Mouse (Mus musculus) B cell, adult 2 months (primary cell): ENCODE data around the gene Prr13.

Experiments used
- DNase-seq, 2 experiments: peaks; one replicate each; pipeline ENCODE4 v3.0.0; 2022

Prr13 gene

GRCm38 (mm10) chr15:102461430-102462075 is 2.7 kb downstream of the Prr13 start:
- DNase-seq: no peak

GRCm38 (mm10) chr15:102463666-102464065 is 4.8 kb downstream of the Prr13 start:
- DNase-seq: peak; percentile 38 to 48

GRCm38 (mm10) chr15:102468675-102469370 is 10.0 kb downstream of the Prr13 start:
- DNase-seq: no peak

GRCm38 (mm10) chr15:102470183-102470604 is 11.4 kb downstream of the Prr13 start, which contains the start of gene Pcbp2:
Gene Pcbp2 (plus strand): TSS chr15:102470539.
- DNase-seq: peak; percentile 95

- DNase-seq: peak; percentile 78 to 82
These were observed 11.9 kb downstream of the Prr13 start for GRCm38 (mm10) chr15:102470605-102471294.

- no peak for DNase-seq
These were observed 12.4 kb downstream of the Prr13 start for GRCm38 (mm10) chr15:102471295-102471645.

GRCm38 (mm10) chr15:102471727-102472126 is 12.9 kb downstream of the Prr13 start:
- no peak for DNase-seq

- no peak for DNase-seq
These were observed 14.4 kb downstream of the Prr13 start for GRCm38 (mm10) chr15:102473246-102473645.

- DNase-seq: no peak
These were observed 15.7 kb downstream of the Prr13 start for GRCm38 (mm10) chr15:102474520-102474919.

GRCm38 (mm10) chr15:102483136-102483535 is 24.3 kb downstream of the Prr13 start:
- DNase-seq: no peak

- DNase-seq: no peak
These were observed 27.0 kb downstream of the Prr13 start for GRCm38 (mm10) chr15:102485853-102486252.

- no peak for DNase-seq
These were observed 28.8 kb downstream of the Prr13 start for GRCm38 (mm10) chr15:102487664-102488063.

- DNase-seq: no peak
These were observed 39.5 kb downstream of the Prr13 start for GRCm38 (mm10) chr15:102498322-102498721.

- DNase-seq: no peak
These were observed 40.5 kb downstream of the Prr13 start for GRCm38 (mm10) chr15:102499370-102499769.

GRCm38 (mm10) chr15:102499851-102500250 is 41.0 kb downstream of the Prr13 start:
- DNase-seq: no peak

- DNase-seq: no peak
These were observed 41.7 kb downstream of the Prr13 start for GRCm38 (mm10) chr15:102500479-102500878.

- no peak for DNase-seq
These were observed 42.4 kb downstream of the Prr13 start for GRCm38 (mm10) chr15:102501084-102501814.

- DNase-seq: no peak
These were observed 43.5 kb downstream of the Prr13 start for GRCm38 (mm10) chr15:102502254-102502840.

GRCm38 (mm10) chr15:102503447-102503846 is 44.6 kb downstream of the Prr13 start, which contains the start of gene Gm10337:
Gene Gm10337 (plus strand): TSS chr15:102503722.
- no peak for DNase-seq

GRCm38 (mm10) chr15:102503924-102504782 is 45.3 kb downstream of the Prr13 start:
- DNase-seq: no peak

- DNase-seq: no peak
These were observed 46.4 kb downstream of the Prr13 start for GRCm38 (mm10) chr15:102505073-102505769.
